Mouse (Mus musculus): ENCODE data around the gene Ptrhd1. TPM values are rescaled to one million over a fixed set of nuclear protein-coding genes. Genes with fewer than 3 reads are reported as not detected.
A peak's percentile ranks its signal among the peaks of the same experiment; 100 is the strongest.

Ptrhd1 gene
- 1 to 10 TPM; 3.6 to 4.0 TPM for total RNA-seq (2021)

DNA sequence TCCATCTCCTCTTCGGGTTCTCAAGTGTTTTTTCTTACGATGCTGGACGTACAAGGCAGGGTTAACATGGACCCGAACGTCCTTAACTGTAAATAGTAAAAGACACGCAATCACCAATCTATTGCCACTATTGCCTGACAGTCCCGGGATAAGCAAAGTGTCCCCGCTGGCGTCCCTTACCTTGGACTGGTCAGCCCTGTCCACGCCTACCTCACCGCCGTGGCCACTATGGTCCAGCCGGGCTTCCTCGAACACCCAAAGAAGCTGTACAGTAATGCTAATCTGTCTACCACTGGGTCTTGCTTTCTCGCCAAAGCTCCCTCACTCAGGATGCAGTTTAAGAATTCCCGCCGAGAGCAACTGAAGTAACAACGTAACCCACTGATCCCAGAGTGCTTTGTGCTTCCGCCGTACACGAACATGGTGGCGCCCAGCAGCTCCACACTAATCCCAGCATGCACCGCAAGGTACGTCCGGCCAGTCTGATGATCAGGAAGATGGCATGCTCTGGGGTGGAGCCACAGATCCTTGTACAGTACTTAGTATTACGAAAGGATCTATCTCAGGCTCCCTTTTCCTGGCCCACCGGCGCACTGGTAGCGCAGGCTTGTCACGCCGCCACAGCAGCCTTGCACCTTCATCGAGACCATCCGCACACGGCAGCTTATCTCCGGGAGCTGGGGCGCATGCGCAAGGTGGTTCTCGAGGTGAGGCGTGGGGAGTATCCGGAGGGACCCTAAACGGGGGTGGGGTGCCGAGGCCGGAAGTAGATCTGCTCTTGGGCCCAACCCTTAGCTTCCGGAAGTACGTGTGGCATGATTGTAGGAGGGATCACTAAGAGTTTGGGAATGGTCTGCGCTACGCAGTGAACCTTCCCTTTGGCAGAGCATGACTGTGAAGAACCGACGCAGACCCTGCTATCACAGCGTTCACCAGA lies at the start of gene Ptrhd1, which contains the start of gene Cenpo:
TSS of gene Ptrhd1 (plus strand) at position 456 of the 937 bp plus-strand sequence.
TSS of gene Cenpo (minus strand) at position 723 of the 937 bp plus-strand sequence.
- DNase-seq (ENCODE audit: low spot score), result peak; percentile 92
- intact Hi-C loops (cut with DNase I), result loop anchor here (10.0 kb wide), 3 partner anchors 241 to 999 kb away; partner anchors contain the start of gene Ncoa1

DNA sequence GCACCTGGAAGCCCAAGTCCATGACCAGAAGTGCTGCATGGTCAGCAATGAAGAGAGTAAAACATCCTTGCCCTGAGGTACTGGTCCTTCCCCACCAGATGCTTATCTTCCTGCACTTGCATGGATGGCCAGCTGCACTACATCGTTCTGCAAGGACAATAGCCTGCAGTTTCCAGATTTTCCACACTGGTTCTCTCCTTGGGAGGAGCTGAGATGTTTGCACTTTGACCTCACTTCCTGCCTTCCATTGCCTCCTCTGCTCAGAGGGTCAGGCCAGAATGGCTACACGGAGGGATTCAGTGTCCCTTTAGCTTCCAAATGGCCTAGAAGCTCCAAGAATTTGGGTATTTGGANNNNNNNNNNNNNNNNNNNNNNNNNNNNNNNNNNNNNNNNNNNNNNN lies 49.2 kb upstream of the Ptrhd1 start:
- intact Hi-C loops (cut with DNase I), result no loop called here
- DNase-seq (ENCODE audit: low spot score), result no peak

DNA sequence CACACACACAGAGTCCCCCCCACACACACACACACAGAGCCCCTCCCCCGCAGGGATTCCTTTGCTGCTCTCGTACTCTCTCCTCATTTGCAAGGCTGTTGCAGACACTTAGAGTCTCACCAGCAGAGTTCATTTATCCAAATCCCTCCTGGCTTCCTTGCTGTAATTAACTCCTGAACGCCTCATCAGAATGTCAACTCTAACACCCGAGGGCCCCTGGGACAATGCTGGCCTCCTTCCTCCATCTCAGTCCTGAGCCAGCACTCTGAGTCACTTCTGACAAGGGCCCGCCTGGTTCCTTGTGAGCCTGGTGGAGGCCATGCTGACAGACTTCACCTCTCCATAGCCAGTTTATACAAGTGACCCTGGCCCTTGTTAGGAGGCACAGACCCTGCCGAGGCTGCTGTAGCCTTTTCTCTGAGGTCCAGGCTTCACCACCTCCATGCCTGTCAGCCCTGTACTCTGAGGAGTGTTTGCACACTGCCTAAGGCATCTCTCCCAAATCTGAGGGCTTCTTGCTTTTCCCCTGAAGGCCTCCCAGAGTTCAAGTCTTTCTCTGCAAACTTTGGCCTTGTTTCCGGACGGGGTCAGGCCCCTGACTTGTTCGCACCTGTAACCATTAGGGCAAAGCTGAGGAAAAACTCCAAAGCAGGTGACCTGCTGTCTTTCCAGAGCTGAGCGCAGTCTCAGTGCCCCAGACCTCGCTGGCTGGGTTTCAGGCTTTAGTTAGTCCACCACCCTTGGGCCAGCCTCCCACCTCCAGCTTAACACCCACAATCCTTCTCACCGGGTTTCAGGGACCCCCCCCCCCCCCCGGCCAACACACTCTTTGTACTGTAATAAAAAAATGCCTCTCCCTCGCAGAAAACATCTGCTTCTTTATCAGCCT lies 45.4 kb upstream of the Ptrhd1 start:
- DNase-seq (ENCODE audit: low spot score), result peak; percentile 66
- intact Hi-C loops (cut with DNase I), result no loop called here

DNA sequence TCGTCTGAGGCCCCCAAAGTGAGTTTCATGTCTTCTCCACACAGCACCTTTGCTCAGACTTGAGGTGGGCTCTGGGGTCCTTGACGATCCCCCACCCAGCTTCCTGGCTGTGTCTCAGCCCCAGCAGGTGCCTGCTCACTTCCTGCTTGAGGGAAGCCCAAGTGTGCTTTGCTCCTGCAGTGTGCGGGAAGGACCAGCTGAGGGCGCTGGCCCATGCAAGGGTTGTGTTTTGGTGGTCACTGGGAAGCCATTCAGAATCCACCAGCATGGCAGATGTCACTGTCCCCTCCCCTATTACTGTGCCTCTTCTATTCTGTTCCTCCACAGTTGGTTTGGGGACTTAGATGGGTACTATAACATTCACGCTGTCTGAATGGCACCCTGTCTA lies 44.8 kb upstream of the Ptrhd1 start:
- DNase-seq (ENCODE audit: low spot score), result no peak
- intact Hi-C loops (cut with DNase I), result no loop called here

DNA sequence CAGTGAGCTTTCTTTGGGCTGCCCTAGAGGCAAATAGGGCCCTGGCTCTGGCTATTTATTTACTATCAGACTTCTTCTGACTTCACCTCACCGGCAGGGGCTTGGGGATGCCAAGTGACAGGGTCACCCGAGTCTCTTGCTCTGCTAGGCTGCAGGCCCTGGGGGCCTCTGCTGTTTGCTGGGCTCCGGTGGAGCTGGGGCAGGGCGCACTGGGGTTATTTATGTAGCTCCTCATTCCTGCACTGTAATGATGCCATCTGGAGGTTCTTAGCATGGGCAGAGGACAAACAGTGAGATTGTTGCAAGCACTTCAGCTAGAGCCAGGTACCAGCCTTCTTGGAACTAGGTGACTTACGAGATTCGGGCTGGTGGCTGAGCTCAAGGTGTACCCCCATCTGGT lies 41.3 kb upstream of the Ptrhd1 start:
- intact Hi-C loops (cut with DNase I), result no loop called here
- no peak for DNase-seq (ENCODE audit: low spot score)

DNA sequence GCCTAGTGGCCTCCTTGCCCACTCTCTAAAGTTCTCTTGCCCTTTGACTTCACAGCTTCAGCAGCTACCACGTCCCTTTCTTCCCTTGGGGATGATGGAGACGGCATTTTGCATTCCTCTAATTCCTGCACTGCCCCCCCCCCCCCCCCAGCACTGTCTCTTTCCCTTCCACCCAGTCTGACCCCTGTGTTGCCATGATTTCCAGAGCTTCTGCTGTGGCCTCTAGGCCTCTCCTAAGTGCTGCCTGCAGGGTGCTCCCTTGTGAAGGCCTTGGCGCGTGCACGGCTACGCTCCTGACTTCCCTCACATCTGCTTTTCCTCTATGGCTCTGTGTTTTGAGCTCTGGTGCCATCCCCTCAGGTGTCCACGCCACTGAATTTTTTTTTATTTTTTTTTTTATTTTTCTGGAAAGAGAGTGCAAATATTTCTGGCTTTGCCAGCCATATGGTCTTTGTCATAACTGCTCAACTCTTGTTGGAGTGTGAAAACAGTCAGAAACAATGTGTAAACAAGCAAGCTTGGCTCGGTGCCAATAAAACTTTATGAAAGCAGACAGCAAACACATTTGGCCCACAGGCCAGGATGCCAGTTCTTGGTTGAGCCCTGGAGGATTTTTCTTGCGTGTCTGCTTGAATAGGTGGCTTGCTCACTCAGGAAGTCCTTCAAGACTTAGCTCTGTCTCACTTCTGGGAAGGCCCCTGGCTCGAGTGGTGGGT lies 40.6 kb upstream of the Ptrhd1 start:
- no peak for DNase-seq (ENCODE audit: low spot score)
- intact Hi-C loops (cut with DNase I), result no loop called here

DNA sequence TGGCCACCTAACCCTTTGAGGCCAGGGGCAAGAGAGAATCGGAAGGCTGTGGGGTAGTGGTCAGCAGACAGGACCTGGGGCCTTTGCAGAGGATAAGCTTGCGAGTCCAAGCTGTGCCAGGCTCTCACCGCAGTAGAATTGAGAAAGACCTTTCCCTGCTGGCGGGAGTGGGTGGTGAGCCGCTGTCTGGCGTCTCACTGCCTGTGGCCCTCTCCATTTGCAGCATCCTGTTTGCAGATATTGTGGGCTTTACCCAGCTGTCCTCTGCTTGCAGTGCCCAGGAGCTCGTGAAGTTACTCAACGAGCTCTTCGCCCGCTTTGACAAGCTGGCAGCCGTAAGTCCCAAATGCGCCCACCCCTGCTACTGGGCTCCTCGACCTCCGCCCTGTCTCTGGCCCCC lies 39.2 kb upstream of the Ptrhd1 start:
- intact Hi-C loops (cut with DNase I), result no loop called here

DNA sequence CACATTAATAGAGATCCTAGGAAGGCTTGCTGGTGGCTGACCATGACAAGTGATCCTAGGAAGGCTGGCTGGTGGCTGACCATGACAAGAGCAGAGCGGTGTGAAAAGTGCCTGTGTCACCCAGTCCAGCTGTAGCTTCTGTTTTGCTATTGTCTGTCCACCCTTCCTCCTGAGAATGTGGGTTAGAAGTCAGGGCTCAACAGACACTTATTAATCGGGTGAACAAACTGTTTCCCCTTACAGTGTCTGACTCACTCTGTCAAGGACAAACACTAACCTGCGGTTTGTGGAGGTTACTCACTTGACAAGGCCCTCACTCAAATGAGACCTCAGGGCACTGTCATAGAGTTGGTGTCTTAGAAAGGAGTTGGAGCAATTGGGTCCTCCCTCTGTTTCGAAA lies 35.1 kb upstream of the Ptrhd1 start:
- intact Hi-C loops (cut with DNase I), result no loop called here
- DNase-seq (ENCODE audit: low spot score), result no peak

More for the DNA sequence above, 39.2 kb upstream of the Ptrhd1 start:
- DNase-seq (ENCODE audit: low spot score), result no peak

DNA sequence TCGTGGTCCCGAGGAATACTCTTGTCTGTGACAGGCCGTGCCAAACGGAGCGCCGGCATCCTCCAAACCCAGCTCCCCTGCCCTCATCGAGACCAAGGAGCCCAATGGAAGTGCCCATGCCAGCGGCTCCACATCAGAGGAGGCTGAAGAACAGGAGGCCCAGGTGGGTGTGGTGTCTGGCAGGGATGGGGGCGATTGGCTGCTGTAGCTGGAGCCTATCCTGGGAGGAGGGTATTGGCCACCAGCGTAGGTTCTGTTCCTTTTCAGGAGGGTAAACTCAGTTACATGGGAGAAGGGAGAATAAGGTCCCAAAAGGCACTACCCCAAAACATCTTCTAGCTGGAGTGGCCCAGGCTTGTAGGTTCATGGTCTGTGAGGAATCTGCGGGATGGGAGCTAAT lies 34.6 kb upstream of the Ptrhd1 start:
- no peak for DNase-seq (ENCODE audit: low spot score)
- intact Hi-C loops (cut with DNase I), result no loop called here

DNA sequence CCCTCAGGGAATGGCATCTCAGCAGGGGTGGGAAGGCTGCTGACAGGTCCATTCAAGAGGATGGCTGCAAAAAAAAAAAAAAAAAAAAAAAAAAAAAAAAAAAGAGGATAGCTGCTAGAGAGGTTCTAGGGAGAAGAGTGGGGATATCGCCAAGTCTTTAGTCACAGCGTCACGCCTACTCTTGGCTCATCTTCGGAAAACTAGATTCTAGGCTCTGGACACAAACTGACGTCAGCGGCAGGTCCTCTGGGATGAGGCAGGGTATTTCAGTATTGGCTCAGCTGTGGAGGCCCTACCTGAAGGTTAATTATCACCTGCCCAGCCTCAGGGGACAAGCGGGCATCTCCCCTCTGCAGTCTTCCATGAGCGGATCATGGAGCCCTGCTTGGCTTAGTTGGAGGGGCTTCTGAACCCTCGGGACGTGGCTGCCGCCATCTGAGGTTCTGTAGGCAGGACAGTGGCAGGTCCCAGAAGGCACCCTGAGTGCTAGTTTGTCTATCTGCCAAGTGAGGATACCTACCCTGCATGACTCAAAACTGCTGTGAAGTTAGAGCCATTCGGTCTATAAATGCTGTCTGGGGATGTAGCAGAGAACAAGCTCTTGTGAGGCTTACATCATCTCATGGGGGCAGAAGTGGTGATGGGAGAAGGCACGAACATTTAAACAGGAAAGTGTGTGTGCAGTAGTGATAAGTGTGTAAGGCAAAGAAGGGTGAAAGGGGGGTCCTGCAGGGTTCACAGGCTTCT lies 32.2 kb upstream of the Ptrhd1 start:
- peak; percentile 46 for DNase-seq (ENCODE audit: low spot score)
- intact Hi-C loops (cut with DNase I), result no loop called here

DNA sequence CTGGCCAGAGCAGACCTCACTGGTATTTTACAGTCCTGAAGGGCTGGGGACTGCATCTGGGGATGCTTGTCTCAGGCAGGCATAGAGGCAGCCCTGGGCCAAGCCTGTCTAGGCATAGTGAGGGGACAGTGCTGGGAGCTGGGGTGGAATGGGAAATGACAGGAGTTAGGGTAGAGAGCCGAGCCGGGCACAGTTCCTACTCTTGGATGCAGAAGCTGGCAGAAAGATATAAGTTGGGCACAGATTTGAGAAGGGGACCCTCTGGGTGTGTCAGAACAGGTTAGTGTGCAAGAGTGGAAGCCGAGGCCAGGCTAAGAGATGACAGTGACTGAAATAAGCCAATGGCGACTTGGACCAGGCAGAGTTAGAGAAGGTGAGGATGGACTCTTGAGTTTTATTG lies 31.6 kb upstream of the Ptrhd1 start:
- intact Hi-C loops (cut with DNase I), result no loop called here
- DNase-seq (ENCODE audit: low spot score), result no peak

DNA sequence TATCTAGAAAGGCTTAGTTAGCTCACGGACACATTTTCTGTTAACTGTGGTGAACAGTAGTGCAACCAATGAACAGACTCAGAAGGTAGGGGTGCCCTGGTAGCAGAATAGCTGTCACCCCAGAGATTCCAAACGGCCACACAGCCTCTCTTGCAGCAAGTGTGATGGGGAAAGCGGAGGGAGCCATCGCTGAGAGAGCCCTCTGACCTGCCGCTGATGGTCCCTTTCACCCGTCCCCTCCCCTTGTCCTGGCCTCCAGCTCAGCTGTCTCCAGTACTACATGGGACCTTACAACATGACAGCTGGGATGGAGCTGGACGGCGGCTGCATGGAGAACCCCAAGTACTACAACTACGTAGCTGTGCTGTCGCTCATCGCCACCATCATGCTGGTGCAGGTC lies 27.7 kb upstream of the Ptrhd1 start:
- DNase-seq (ENCODE audit: low spot score), result no peak
- intact Hi-C loops (cut with DNase I), result loop anchor here (5.0 kb wide), 2 partner anchors 49 to 284 kb away; no protein-coding TSS in a partner anchor

DNA sequence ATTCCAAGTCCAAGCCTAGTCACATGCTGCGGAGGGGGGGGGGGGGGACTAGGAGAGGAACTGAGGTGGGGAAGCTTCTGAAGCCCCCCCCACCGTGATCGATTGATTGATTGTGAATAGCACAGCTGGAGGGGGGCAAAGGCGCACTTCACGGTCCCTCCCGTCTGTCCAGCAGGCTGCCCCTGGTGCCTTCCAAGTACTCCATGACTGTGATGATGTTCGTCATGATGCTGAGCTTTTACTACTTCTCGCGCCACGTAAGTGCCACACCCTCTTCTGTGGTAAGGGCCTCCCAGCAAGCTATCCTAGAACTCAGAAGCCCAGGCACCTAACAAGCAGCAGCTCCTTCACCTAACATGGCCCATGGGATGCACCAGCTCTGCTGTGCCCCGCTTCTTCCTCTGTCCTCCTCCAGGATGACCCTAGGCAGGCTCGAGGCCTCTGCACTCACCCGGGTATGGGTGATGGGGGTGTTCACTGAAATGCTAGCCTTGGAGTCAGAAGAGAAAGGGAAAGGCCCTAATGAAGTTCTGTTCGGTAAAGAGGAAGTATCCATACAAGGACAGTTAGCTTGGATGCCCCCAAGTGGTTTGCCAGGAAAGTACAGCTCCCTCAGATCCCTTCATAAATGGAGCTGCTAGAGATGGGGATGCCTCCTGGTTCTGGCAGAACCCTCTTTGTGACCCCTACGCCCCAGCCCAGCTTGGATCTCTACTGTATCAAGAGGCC lies 25.3 kb upstream of the Ptrhd1 start:
- intact Hi-C loops (cut with DNase I), result loop anchor here (1.0 to 5.0 kb wide), 3 partner anchors 51 to 286 kb away; no protein-coding TSS in a partner anchor
- DNase-seq (ENCODE audit: low spot score), result no peak

DNA sequence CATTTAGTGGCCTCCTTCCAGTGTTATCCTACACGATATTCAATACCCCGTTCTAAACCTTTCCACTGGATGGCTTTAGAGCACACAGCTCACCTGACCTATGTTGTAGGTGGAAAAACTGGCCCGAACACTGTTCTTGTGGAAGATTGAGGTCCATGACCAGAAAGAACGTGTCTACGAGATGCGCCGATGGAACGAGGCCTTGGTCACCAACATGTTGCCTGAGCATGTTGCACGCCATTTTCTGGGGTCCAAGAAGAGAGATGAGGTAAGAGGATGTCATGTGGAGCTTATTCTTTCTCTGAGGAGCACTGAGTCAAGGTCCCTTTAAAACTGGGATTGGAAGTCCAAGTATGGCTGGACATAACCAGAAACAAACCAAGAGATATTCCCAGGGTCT lies 24.6 kb upstream of the Ptrhd1 start:
- intact Hi-C loops (cut with DNase I), result loop anchor here (1.0 to 5.0 kb wide), 3 partner anchors 52 to 287 kb away; no protein-coding TSS in a partner anchor

DNA sequence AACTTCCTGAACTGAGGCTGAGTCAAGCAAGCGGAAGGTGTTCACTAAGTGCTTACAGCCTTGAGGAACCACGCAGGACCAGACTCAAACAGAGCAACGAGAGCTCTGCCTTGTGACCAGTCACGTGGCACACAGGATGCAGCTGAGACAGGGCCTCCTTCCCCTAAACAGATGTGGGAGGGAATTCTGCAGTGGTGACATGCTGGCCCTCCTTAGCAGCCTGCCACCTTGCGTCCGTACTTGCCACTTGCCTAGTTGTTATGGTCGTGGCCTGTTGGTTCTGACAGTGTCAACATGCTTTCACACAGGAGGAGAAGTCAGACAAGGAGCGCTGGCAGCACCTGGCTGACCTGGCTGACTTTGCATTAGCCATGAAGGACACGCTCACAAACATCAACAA lies 22.7 kb upstream of the Ptrhd1 start:
- no peak for DNase-seq (ENCODE audit: low spot score)
- intact Hi-C loops (cut with DNase I), result no loop called here

More for the DNA sequence above, 24.6 kb upstream of the Ptrhd1 start:
- no peak for DNase-seq (ENCODE audit: low spot score)

DNA sequence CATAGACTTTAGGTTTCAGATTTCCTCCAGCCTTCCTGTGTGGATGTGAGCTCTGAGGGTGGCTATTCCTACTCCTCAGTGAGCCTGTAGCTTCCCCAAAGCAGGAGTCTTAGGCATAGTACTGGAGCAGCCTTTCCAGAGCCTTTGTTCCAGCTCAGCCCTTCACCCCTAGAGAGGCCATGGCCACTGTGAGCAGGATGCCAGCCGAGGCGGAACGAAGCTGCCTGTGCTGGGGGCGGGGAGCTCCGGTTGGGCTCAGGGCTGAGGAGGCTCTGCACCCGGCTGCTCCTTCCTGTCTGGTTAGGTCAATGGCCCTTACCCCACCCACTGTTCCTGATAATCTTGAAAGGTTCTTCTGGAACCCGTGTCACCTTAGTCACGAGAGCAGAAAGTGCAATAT lies 20.9 kb upstream of the Ptrhd1 start:
- no peak for DNase-seq (ENCODE audit: low spot score)
- intact Hi-C loops (cut with DNase I), result no loop called here

DNA sequence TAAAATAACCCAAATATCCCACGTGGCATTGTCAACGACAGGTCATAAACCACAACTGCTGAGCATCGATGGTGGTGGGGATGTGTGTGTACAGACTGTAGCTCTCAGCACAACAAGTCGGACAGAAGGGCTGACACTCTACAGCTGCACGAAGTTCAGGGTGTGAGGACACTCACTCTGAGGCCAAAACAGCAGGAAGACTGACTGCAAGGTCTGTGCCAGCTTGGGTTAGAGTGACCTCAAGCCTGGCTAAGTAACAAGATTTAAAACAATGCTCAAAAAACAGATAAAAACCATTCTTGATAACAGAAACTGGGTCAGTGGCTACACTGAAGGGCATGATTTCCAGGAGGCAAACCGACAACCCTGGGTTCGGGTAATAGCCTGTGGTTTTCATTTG lies 3.7 kb upstream of the Ptrhd1 start:
- DNase-seq (ENCODE audit: low spot score), result no peak
- intact Hi-C loops (cut with DNase I), result loop anchor here (10.0 kb wide), 3 partner anchors 245 to 995 kb away; partner anchors contain the start of gene Ncoa1

DNA sequence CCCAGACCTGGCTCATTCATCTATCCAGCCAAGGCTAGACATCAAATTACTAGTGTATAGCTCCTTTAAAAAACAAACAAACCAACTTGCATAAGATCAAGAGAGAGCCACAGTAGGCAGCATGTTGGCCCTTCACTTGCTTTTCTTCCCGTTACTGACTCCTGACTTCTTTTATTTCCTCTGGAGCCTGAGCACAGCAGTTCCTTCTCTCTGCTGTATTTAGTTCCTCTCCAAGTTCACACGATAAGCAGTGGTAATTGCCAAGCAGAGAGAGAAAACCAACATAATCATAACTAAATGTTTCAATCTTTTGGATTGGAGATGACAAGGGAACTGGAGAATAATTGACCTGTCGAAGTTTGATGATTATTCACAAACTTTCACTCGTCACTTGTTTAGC lies 1.1 kb upstream of the Ptrhd1 start:
- intact Hi-C loops (cut with DNase I), result loop anchor here (10.0 kb wide), 3 partner anchors 242 to 998 kb away; partner anchors contain the start of gene Ncoa1
- no peak for DNase-seq (ENCODE audit: low spot score)
